Mouse (Mus musculus): ENCODE results near the gene Fate1.
A peak's percentile ranks its signal among the peaks of the same experiment; 100 is the strongest.
"Not testable (repeated sequence)": the region's sequence is repeated elsewhere in the genome, so short reads cannot be mapped to it uniquely, and the experiment has no call there.

Fate1 gene

DNA sequence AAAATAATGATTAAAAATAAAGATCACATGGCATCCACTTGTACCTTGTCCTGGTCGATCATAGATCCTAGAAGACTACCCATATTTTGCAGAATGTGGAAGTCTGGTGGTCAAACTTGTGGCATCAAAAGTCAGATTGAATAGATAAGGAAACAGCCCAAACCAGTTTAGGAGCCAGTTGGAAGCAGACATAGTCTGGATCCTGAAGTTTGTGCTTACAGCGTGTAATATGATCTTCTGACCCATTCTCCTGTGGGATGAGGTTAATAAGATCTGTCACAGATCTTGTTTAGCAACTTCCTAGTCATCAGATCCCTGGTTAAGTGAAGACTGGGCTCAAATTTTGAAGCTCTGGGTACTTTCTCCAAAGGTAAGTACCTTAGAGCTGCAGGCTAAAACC is at the start of gene Fate1:
Gene Fate1 (plus strand): TSS at position 301 of the 400 bp plus-strand sequence.
- DNase-seq (ENCODE audit: low read depth, low spot score), result no peak

- DNase-seq (ENCODE audit: low read depth, low spot score), result no peak
These were observed 26.2 kb upstream of the Fate1 start for GRCm38 (mm10) chrX:71946631-71947030.

DNA sequence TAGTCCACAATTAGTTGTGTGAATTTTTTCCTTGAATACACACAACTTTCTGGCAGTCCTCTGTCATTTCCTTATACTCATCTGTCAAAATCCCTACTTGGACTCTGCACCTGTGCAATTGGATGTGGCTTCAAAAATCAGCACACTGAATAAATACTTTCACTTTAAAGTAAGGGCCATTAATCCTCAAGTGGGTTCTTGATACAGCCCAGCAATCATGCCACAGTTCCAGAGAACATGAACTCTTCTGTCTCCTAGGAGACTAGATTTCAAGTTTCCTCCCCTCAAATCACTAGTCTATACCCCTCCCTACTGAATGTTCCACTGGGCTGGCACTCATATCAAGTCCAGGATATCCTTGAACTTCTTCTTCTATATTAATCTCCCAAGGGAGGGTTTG is 14.4 kb upstream of the Fate1 start:
- no peak for DNase-seq (ENCODE audit: low read depth, low spot score)

DNA sequence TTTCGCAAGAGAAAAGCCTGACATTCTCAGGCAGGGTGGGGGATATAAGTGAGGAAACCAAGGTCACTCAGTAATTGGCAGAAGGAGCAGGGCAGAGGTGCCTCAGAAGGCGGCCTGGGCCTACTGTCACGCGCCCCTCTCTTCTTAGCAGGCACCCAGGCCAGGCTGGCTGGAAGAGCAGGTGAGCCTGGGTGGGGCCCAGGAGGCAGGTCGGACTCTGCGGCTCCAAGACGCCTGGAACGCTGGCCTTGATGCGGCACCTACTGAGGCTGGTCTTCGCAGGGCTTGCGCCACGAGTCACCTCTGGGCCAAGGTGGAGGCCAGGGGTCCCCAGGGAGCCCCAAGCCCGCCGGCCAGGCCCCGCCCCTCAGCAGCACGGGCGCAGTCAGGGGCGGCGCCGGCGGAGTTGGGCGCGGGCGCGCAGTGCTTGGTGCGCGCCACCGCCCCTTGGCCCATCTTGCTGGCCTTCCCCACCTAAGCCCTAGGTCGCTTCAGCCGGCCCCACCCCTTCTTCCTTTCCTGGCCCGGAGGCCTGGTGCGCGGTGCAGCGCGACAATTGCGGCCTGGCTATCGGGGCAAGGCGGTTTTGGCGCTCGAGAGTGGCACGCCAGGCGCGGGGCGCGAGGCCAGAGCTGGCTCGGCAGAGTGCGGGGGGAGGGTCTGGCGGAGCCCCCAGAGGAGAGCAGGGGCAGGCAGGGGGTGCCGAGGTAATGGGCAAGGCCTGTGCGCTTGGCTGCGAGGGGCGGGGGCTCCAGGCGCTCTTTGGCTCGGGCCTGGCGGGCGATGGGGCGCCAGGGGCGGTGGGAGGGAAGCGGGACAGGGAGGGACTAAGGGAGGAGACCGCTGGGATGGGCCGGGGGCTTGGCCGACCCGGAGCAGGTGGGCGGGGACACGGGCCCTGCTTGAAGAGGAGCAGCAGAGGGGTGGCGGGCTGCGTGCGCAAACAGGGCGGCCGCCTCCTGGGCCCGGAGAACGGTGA is 10.4 kb upstream of the Fate1 start, which contains the start of gene Prrg3:
Gene Prrg3 (plus strand): TSS at position 552 of the 979 bp plus-strand sequence.
- DNase-seq (ENCODE audit: low read depth, low spot score), result no peak

GRCm38 (mm10) chrX:71963275-71963912 is 9.4 kb upstream of the Fate1 start:
- no peak for DNase-seq (ENCODE audit: low read depth, low spot score)

DNA sequence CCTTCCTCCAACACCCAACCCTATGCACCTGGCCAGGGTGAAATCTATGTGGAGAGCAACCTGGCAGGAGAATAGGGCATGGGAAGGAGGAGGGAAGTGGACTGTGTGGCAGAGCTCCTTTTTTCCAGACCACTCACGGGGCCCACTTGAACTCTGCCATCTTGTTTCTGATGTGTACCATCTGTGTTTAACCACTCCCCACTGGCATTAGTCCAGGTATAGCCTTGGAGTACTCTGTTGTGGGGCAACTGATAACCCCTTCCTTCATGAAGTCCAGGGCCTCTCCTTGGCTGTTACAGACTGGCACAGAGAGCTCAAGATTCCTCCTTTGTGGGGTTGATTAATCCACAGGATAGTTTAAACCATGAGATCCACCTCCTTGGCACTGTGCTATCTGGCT is 4.6 kb upstream of the Fate1 start:
- no peak for DNase-seq (ENCODE audit: low read depth, low spot score)

DNA sequence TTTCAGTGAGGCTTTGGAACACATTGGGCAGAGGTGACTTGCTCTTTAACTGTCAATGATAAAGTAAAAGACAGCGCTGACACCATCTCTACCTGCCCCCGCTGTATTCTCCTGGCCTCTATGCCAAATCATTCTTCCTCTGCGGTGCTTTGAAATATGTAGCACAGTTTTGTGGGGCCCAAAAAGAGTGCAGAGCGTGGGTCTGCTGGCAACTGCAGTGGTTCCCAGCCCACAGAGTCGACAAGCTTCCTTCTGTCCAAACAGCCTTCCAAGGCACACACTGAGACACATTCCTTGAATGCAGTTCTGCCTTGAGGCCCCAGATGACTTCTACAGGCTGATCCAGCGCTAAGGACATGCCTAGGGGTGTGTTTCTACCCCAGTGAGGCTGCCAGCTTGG is 4.0 kb upstream of the Fate1 start:
- DNase-seq (ENCODE audit: low read depth, low spot score), result peak; percentile 55

- no peak for DNase-seq (ENCODE audit: low read depth, low spot score)
These were observed 1.5 kb upstream of the Fate1 start for GRCm38 (mm10) chrX:71971325-71971724.

DNA sequence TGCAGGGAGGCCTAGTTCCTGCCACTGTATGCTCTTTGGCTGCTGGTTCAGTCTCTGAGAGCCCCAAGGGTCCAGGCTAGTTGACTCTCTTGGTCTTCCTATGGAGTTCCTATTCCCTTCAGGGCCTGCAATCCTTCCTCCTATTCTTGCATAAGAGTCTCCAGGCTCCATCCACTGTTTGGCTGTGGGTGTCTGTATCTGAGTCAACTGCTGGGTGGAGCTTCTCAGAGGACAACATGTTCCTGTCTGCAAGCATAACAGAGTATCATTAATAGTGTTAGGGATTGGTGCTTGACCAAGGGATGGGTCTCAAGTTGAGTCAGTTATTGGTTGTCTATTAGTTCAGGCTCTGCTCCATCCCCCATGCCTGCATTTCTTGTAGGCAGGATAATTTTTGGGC is 4.9 kb downstream of the Fate1 start:
- not testable (repeated sequence) for DNase-seq (ENCODE audit: low read depth, low spot score)

GRCm38 (mm10) chrX:71980443-71980842 is 7.7 kb downstream of the Fate1 start:
- no peak for DNase-seq (ENCODE audit: low read depth, low spot score)

DNA sequence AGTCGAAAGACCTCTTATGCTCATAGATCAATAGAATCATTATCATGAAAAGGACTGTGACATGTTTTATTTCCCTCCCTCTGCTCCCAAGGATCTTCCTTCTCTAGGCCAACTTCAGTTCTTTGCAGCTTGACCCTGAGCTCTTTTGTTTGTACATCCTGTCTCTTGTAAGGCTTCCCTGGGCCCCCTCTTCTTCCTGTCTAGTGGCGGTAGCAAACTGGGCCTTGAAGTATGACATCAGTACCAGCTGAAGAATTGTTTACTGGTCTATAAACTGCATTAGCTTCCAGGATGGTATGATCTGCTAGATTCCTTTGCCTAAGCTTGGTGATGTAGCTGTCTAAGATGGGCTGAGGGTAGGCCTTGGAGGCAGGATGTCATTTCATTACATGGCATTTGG is 8.5 kb downstream of the Fate1 start:
- no peak for DNase-seq (ENCODE audit: low read depth, low spot score)

GRCm38 (mm10) chrX:71983205-71983604 is 10.4 kb downstream of the Fate1 start:
- DNase-seq (ENCODE audit: low read depth, low spot score), result no peak

- DNase-seq (ENCODE audit: low read depth, low spot score), result no peak
These were observed 11.0 kb downstream of the Fate1 start for GRCm38 (mm10) chrX:71983775-71984174.

GRCm38 (mm10) chrX:71991549-71991948 is 18.8 kb downstream of the Fate1 start, which contains the start of gene Cnga2:
Cnga2 (plus strand) TSS chrX:71991849.
- DNase-seq (ENCODE audit: low read depth, low spot score), result no peak

GRCm38 (mm10) chrX:71995972-71996371 is 23.2 kb downstream of the Fate1 start:
- no peak for DNase-seq (ENCODE audit: low read depth, low spot score)

DNA sequence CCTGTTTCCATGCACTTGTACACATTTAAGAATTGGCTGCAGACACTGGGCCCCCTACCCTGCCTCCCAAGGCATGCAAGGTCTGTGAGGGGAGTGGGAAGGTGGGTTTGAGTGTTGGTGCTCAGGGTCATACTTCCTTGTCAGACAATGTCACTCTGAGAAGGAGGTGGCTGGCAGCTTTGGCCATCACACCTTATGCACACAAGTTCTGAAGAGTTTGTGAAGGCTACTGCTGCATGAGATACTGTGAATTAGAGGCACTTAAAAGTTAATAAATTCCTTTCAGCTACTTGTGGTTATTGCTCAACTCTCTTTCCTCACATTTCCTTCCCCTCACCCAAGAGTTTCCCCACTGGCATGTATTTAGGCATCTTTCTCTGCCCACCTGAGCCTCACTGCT is 37.1 kb downstream of the Fate1 start:
- no peak for DNase-seq (ENCODE audit: low read depth, low spot score)

GRCm38 (mm10) chrX:72012236-72012635 is 39.5 kb downstream of the Fate1 start:
- DNase-seq (ENCODE audit: low read depth, low spot score), result no peak

- DNase-seq (ENCODE audit: low read depth, low spot score), result no peak
These were observed 40.0 kb downstream of the Fate1 start for GRCm38 (mm10) chrX:72012804-72013203.

- DNase-seq (ENCODE audit: low read depth, low spot score), result no peak
These were observed 49.5 kb downstream of the Fate1 start for GRCm38 (mm10) chrX:72022241-72022640.

GRCm38 (mm10) chrX:72022750-72023398 is 50.1 kb downstream of the Fate1 start:
- no peak for DNase-seq (ENCODE audit: low read depth, low spot score)

DNA sequence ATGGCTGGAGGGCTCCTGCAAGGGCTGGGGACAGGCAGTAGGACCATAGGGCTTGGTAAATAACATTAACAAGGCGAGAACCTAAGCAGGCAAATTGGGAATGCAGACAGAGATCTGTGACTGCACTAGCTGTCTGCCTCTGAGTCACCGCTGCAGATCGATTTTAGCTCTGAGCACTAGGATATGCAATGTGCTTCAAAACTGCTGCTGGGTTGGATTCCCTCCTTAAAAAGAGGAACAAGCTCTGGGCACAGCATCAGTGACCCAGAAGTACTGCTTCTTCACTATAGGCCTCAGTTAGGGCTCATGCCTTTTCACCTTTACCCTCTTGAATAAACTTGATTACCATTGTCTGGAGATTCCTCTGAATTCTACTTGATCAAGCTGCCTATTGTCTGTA is 50.8 kb downstream of the Fate1 start:
- no peak for DNase-seq (ENCODE audit: low read depth, low spot score)
